Mouse (Mus musculus): ENCODE data around the gene Cnp.

- TF ChIP-seq CTCF (IDR thresholded peaks at IDR 0.05; ENCODE audit: low read depth, low read length) = no peak
- TF ChIP-seq POLR2A (IDR thresholded peaks at IDR 0.05; ENCODE audit: insufficient read depth, low read length) = no peak
- TF ChIP-seq EP300 (IDR thresholded peaks at IDR 0.05; ENCODE audit: insufficient read depth, low read depth, low read length) = no peak
Observed at GRCm38 (mm10) chr11:100575484-100575855, 766 bp downstream of the Cnp start.

Measured in ES-Bruce4 (cell line).